Mouse (Mus musculus): ENCODE measurements at regions not wholly inside any gene's neighbourhood (a gene's known extent, or its start where the extent isn't known, plus 50 kb on each side); places are given as distances from the start of the nearest gene placed in this dataset.

DNA sequence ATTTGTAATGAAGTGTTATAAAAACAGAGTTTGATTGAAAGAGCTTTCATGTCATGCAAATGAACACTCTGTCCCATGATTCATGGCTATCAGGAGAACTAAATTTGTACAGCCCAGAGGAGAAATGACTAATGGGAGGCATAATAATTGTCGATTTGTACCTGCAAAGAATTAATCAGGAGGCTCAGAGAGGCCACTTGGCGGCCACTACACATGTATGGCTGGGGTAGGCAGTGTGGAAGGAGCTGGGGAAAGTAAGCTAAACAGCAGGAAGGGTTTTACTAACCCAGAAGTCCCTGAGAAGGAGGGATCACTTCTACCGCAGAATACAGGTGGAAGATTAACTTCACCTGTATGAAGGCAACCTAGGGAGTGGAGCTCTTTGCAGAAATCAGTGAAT lies 145.9 kb upstream of the Vstm2b start:
- no peak; the same call in 1 of the 2 replicates for ATAC-seq
- Histone ChIP-seq H3K4me1 (replicated peaks; ENCODE audit: control insufficient read depth, insufficient read depth, low read length) (peaks cover 11% of the 10 kb centered on the region), H3K36me3 (ENCODE audit: control insufficient read depth, insufficient read depth) (no peaks in the 10 kb centered on the region), H3K27me3 (replicated peaks; ENCODE audit: control insufficient read depth, insufficient read depth, low read length) (no peaks in the 10 kb centered on the region), H3K9ac (replicated peaks; ENCODE audit: low read depth, low read length) (no peak overlapping the region), H3K4me3 (replicated peaks; ENCODE audit: low read length) (no peak overlapping the region), H3K27ac (ENCODE audit: low read length) (peak overlapping the region; percentile 67), H3K4me2 (ENCODE audit: low read length) (no peak overlapping the region), H3K9me3 (ENCODE audit: control insufficient read depth, low read length) (no peaks in the 10 kb centered on the region)
- WGBS, result 31% methylated on average over 3 of the region's 3 CpGs

DNA sequence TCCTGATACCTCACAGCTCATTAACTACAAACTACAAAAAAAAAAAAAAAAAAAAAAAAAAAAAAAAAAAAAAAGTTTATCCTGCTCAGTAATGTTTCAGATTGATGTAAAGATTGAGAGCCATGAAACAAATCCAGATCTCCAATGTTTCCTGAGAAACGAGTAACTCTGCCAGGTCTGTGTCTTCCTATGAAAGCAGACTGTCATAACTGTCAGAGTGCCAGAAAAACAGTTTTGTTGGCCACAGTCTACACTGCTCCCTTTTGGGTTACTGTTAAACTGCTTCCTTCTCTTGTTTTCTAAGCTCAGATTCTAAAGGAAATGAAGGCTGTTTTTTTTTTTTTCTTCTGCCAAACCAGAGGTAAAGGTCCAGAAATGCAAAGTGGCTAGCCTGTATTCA lies 144.6 kb upstream of the Vstm2b start:
- Histone ChIP-seq H3K4me3 (replicated peaks; ENCODE audit: low read length) (no peak overlapping the region), H3K4me1 (replicated peaks; ENCODE audit: control insufficient read depth, insufficient read depth, low read length) (peaks cover 11% of the 10 kb centered on the region), H3K27me3 (replicated peaks; ENCODE audit: control insufficient read depth, insufficient read depth, low read length) (no peaks in the 10 kb centered on the region), H3K9ac (replicated peaks; ENCODE audit: low read depth, low read length) (no peak overlapping the region), H3K27ac (ENCODE audit: low read length) (no peak overlapping the region), H3K36me3 (ENCODE audit: control insufficient read depth, insufficient read depth) (no peaks in the 10 kb centered on the region), H3K9me3 (ENCODE audit: control insufficient read depth, low read length) (no peaks in the 10 kb centered on the region), H3K4me2 (ENCODE audit: low read length) (no peak overlapping the region)
- peak; percentile 70; the same call in 1 of the 2 replicates for ATAC-seq
- 41% methylated on average over 1 of the region's 1 CpGs for WGBS

DNA sequence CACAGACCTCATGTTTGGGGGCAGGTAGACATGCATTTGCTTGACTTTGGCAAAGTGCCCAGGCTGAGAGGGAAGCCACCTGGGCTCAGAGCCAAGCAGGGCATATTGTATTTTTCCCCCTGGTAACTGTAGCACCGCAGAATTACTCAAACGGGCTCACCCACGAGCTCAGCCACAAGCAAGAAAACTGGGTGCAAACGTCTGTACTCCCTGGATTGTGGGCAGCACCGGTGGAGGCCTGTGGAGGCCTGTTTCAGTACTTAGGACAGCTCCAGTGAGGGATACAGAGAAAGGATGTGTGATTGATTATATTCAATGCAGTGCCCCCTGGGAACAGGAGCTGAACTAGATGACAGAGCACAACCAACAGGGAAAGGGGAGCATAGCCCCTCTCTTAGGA lies 135.6 kb upstream of the Vstm2b start:
- Histone ChIP-seq H3K27me3 (replicated peaks; ENCODE audit: control insufficient read depth, insufficient read depth, low read length) (no peaks in the 10 kb centered on the region), H3K4me2 (ENCODE audit: low read length) (no peak overlapping the region), H3K27ac (ENCODE audit: low read length) (no peak overlapping the region), H3K9ac (replicated peaks; ENCODE audit: low read depth, low read length) (no peak overlapping the region), H3K4me3 (replicated peaks; ENCODE audit: low read length) (no peak overlapping the region), H3K4me1 (replicated peaks; ENCODE audit: control insufficient read depth, insufficient read depth, low read length) (peaks cover 7% of the 10 kb centered on the region), H3K36me3 (ENCODE audit: control insufficient read depth, insufficient read depth) (no peaks in the 10 kb centered on the region), H3K9me3 (ENCODE audit: control insufficient read depth, low read length) (no peaks in the 10 kb centered on the region)
- WGBS, result 5% methylated on average over 5 of the region's 5 CpGs
- peak; percentile 75 for ATAC-seq

DNA sequence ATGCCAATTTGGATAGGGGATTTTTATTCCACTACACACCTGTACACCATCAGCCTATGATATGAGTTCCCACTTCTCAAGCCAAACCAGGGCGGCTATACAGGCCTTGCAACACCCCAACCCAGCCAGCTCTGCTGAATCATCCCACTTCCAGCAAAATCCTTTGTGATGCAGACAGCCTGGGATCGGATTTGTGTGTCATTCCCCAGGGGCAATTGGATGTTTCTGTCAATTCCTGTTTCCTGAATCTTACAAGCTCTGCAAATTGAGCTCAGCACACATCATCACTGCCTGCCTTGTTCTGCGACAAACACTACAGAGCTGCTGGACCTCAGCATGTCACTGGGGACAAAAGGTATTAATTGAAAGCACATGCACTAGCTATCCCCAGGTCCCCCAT lies 132.0 kb upstream of the Vstm2b start:
- WGBS, result 49% methylated on average over 3 of the region's 3 CpGs
- Histone ChIP-seq H3K36me3 (ENCODE audit: control insufficient read depth, insufficient read depth) (no peaks in the 10 kb centered on the region), H3K9me3 (ENCODE audit: control insufficient read depth, low read length) (no peaks in the 10 kb centered on the region), H3K4me1 (replicated peaks; ENCODE audit: control insufficient read depth, insufficient read depth, low read length) (peaks cover 7% of the 10 kb centered on the region), H3K9ac (replicated peaks; ENCODE audit: low read depth, low read length) (no peak overlapping the region), H3K4me3 (replicated peaks; ENCODE audit: low read length) (no peak overlapping the region), H3K4me2 (ENCODE audit: low read length) (no peak overlapping the region), H3K27ac (ENCODE audit: low read length) (no peak overlapping the region), H3K27me3 (replicated peaks; ENCODE audit: control insufficient read depth, insufficient read depth, low read length) (no peaks in the 10 kb centered on the region)
- no peak for ATAC-seq

DNA sequence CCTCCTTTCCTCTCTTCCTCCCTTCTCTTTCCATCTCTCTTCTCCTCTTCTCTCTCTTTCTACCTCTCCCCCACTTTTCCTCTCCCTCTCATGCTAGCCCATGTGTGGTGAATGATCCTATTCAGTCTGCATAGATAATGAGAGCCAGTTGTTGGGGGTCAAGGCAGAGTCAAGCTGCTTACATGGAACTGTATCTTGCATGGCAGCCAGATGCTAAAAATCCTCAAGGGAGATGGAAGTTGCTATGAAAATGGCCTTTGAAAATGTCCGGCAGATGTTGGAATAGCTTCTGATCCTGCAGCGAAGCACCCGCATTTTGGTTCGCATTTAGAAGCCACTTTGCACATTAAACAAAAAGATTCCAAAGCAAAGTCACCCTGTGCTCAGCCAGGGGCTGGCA lies 121.9 kb upstream of the Vstm2b start:
- no peaks in the 10 kb centered on the region for H3K4me1 ChIP-seq (replicated peaks; ENCODE audit: control insufficient read depth, insufficient read depth, low read length)
- H3K36me3 ChIP-seq (ENCODE audit: control insufficient read depth, insufficient read depth), result no peaks in the 10 kb centered on the region
- H3K27ac ChIP-seq (ENCODE audit: low read length), result no peak overlapping the region
- no peak overlapping the region for H3K4me2 ChIP-seq (ENCODE audit: low read length)
- H3K4me3 ChIP-seq (replicated peaks; ENCODE audit: low read length), result no peak overlapping the region
- no peaks in the 10 kb centered on the region for H3K27me3 ChIP-seq (replicated peaks; ENCODE audit: control insufficient read depth, insufficient read depth, low read length)
- ATAC-seq, result no peak
- no peaks in the 10 kb centered on the region for H3K9me3 ChIP-seq (ENCODE audit: control insufficient read depth, low read length)
- WGBS, result 38% methylated on average over 4 of the region's 4 CpGs
- H3K9ac ChIP-seq (replicated peaks; ENCODE audit: low read depth, low read length), result no peak overlapping the region

DNA sequence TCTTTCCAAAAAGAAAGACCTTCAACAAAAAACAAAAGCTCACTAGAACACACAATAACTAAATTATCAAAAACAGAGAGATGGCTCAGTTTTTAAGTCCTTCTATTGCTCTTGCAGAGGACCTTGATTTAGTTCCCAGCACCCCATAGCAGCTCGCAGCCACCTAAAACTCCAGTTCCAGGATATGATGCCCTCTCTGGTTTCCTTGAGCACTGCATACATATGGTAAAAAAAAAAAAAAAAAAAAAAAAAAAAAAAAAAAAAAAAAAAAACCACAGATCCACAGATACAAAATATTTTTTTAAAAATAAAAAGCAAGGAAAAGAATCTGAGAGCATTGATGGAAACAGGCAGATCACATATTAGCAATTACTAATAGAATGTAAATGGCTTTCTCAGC lies 113.2 kb upstream of the Vstm2b start:
- Histone ChIP-seq H3K4me1 (replicated peaks; ENCODE audit: control insufficient read depth, insufficient read depth, low read length) (no peaks in the 10 kb centered on the region), H3K36me3 (ENCODE audit: control insufficient read depth, insufficient read depth) (no peaks in the 10 kb centered on the region), H3K27ac (ENCODE audit: low read length) (no peak overlapping the region), H3K4me2 (ENCODE audit: low read length) (no peak overlapping the region), H3K9me3 (ENCODE audit: control insufficient read depth, low read length) (no peaks in the 10 kb centered on the region), H3K4me3 (replicated peaks; ENCODE audit: low read length) (no peak overlapping the region), H3K9ac (replicated peaks; ENCODE audit: low read depth, low read length) (no peak overlapping the region), H3K27me3 (replicated peaks; ENCODE audit: control insufficient read depth, insufficient read depth, low read length) (no peaks in the 10 kb centered on the region)
- no peak for ATAC-seq
- 90% methylated on average over 1 of the region's 1 CpGs for WGBS

DNA sequence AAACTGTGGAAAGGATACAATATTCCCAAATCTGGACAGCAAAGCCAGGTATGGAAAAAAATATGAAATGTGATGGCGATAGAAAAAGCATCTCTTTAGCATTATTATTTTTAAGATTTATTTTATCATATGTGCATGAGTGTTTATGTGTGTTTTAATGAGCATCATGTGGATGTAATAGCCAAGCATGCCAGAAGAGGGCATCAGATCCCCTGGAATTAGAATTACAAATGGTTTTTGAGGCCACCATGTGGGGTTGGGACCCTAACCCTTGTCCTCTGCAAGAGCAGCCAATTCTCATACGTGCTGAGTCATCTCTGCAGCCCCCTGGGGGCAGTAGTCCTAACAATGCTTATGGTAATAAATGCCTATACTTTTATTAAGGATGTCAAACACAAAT lies 111.4 kb upstream of the Vstm2b start:
- Histone ChIP-seq H3K4me3 (replicated peaks; ENCODE audit: low read length) (no peak overlapping the region), H3K36me3 (ENCODE audit: control insufficient read depth, insufficient read depth) (no peaks in the 10 kb centered on the region), H3K4me2 (ENCODE audit: low read length) (no peak overlapping the region), H3K27ac (ENCODE audit: low read length) (no peak overlapping the region), H3K27me3 (replicated peaks; ENCODE audit: control insufficient read depth, insufficient read depth, low read length) (no peaks in the 10 kb centered on the region), H3K9ac (replicated peaks; ENCODE audit: low read depth, low read length) (no peak overlapping the region), H3K4me1 (replicated peaks; ENCODE audit: control insufficient read depth, insufficient read depth, low read length) (0 out of 2 replicates have a peak, but pooled peaks cover 3% of the 10 kb centered on the region), H3K9me3 (ENCODE audit: control insufficient read depth, low read length) (no peaks in the 10 kb centered on the region)
- 80% methylated on average over 2 of the region's 2 CpGs for WGBS
- no peak for ATAC-seq

DNA sequence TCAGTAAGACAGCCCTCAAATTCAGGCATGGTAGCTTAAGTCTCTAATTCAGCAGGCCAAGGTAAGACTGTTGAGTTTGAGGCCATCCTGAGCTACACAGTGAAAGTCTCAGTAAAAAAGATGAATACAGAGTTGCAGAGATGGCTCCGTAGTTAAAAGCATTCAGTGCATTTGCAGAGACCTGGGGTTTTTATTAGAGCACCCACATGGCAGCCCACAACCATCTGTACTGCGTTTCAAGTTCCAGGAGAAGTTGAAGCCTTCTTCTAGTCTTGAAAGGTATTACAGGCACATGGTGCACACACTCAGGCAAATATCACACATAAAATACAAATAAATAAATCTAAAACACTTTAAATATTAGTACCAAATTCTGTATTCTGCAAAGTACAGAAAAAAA lies 109.6 kb upstream of the Vstm2b start:
- no peak overlapping the region for H3K9ac ChIP-seq (replicated peaks; ENCODE audit: low read depth, low read length)
- H3K36me3 ChIP-seq (ENCODE audit: control insufficient read depth, insufficient read depth), result no peaks in the 10 kb centered on the region
- no peak overlapping the region for H3K4me3 ChIP-seq (replicated peaks; ENCODE audit: low read length)
- no peaks in the 10 kb centered on the region for H3K27me3 ChIP-seq (replicated peaks; ENCODE audit: control insufficient read depth, insufficient read depth, low read length)
- WGBS, result 87% methylated on average over 2 of the region's 2 CpGs
- no peak for ATAC-seq
- H3K27ac ChIP-seq (ENCODE audit: low read length), result no peak overlapping the region
- H3K9me3 ChIP-seq (ENCODE audit: control insufficient read depth, low read length), result no peaks in the 10 kb centered on the region
- no peak overlapping the region for H3K4me2 ChIP-seq (ENCODE audit: low read length)
- H3K4me1 ChIP-seq (replicated peaks; ENCODE audit: control insufficient read depth, insufficient read depth, low read length), result 0 out of 2 replicates have a peak, but pooled peaks cover 3% of the 10 kb centered on the region

DNA sequence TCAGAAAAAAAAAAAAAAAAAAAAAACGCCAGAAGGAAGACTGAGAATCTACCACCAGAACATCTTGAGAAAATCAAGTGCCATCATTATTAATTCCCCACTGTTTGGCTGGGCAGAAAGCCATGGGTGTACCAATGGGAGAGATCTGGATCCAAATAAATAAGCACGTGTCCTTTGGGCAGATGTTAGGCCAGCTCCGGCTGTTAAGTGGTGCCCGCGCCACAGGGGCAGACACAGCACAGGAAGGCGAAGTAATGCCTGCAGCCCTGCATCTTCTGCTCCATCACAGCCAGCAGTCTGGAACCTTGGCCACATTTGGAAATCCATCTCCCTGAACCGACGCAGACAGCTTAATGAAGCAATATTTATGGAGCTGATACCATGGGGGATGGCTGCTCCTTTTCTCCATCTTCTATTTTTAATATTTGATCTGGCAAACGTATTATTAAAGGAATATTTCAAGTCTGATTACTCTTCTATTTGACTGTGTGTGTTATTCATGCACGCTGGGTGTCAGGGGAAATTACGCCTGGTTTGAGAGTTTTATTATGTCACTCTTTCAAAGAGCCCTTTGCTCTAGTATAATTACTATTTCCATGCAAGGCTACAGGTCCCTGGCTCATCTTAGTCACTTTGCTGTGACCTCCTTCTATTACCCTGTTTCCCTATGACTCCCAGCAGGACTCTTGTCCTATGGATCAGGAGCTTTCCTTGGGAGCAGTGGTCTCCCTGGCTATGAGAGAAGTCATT lies 103.5 kb upstream of the Vstm2b start:
- H3K9ac ChIP-seq (replicated peaks; ENCODE audit: low read depth, low read length), result no peak overlapping the region
- WGBS, result 61% methylated on average over 10 of the region's 11 CpGs
- no peaks in the 10 kb centered on the region for H3K36me3 ChIP-seq (ENCODE audit: control insufficient read depth, insufficient read depth)
- H3K4me1 ChIP-seq (replicated peaks; ENCODE audit: control insufficient read depth, insufficient read depth, low read length), result 0 out of 2 replicates have a peak, but pooled peaks cover 3% of the 10 kb centered on the region
- no peaks in the 10 kb centered on the region for H3K27me3 ChIP-seq (replicated peaks; ENCODE audit: control insufficient read depth, insufficient read depth, low read length)
- no peaks in the 10 kb centered on the region for H3K9me3 ChIP-seq (ENCODE audit: control insufficient read depth, low read length)
- ATAC-seq, result peak; percentile 31; the same call in 1 of the 2 replicates
- H3K4me3 ChIP-seq (replicated peaks; ENCODE audit: low read length), result no peak overlapping the region
- no peak overlapping the region for H3K4me2 ChIP-seq (ENCODE audit: low read length)
- H3K27ac ChIP-seq (ENCODE audit: low read length), result no peak overlapping the region

DNA sequence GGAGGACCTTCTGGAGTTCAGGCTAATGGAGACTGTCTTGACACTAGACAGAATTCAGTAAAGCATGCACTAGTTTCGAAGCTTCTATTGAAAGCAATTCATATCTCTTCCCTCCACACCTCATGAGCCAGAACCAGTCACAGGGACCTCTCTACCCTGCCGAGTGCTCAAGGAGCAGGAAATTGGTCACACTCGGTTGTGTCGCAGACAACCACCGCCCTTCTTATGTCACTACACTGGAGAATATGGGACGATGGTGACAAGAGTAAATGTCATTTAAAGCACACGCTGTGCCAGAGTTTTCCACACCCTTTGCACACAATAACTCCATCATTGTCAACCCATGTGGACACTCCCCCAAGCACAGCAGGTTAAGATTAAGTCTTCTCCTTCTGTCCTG lies 98.3 kb upstream of the Vstm2b start:
- WGBS, result 75% methylated on average over 7 of the region's 7 CpGs
- Histone ChIP-seq H3K9me3 (ENCODE audit: control insufficient read depth, low read length) (no peaks in the 10 kb centered on the region), H3K4me3 (replicated peaks; ENCODE audit: low read length) (no peak overlapping the region), H3K4me1 (replicated peaks; ENCODE audit: control insufficient read depth, insufficient read depth, low read length) (no peaks in the 10 kb centered on the region), H3K27ac (ENCODE audit: low read length) (no peak overlapping the region), H3K27me3 (replicated peaks; ENCODE audit: control insufficient read depth, insufficient read depth, low read length) (no peaks in the 10 kb centered on the region), H3K36me3 (ENCODE audit: control insufficient read depth, insufficient read depth) (no peaks in the 10 kb centered on the region), H3K4me2 (ENCODE audit: low read length) (no peak overlapping the region), H3K9ac (replicated peaks; ENCODE audit: low read depth, low read length) (no peak overlapping the region)
- no peak for ATAC-seq

All from forebrain, embryonic 16.5 days (tissue).